Mouse (Mus musculus) gastrocnemius, postnatal 4 days (tissue): ENCODE measurements around the gene Fbf1. TPM values are rescaled to one million over a fixed set of nuclear protein-coding genes. Genes with fewer than 3 reads are reported as not detected.
"Not testable (repeated sequence)": the region's sequence is repeated elsewhere in the genome, so short reads cannot be mapped to it uniquely, and the experiment has no call there.

ENCODE experiments used
- DNase-seq, 2 experiments: peaks; one replicate each; pipeline ENCODE4 v3.0.0; 2021 to 2022; ENCODE audit warnings: low spot score in 2 of 2, mixed read lengths in 2 of 2
- total RNA-seq, 2 experiments: library from RNA; stranded (reverse); gene quantifications; 2 replicates each; pipeline ENCODE4 v1.2.3; 2021

Fbf1 gene
- total RNA-seq, 2 experiments from 2014 or later = 26.6 to 27.5 TPM

DNA sequence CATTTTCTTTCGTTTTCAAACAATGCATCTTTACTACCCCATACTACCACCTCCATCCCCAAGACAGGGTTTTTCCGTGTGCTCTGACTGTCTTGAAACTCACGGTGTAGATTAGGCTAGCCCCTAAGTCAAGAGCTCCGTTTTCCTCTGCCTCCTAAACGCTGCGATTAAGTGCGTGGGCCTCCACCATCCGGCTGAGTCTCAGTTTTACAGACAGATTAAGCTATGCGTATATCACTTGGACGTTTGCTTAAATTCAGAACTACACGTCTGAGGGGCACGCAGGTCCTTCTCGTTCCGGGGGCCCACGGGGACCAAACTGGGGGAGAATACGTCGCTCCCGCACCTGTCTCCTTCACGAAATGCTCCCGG lies 29.9 kb downstream of the Fbf1 start:
- DNase-seq = no peak

DNA sequence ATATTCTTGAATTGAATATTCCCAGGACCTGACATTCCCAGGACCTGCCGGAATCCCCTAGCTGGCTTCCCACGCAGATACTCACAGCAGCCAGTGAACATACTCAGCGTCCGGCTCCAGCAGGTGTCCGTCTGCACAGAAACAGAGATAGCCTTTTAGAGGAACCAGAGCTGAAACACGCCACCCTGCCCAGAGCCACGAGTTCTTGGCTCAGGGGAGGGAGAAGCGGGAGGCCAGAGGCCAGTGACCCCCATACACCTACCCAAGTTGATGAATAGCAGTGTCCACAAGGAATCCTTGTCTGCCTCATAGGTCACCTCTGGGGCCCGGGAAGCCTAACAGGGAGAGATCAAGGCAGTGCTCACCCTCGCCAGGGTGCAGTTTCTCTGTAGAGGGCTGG lies 33.8 kb downstream of the Fbf1 start:
- no peak for DNase-seq

DNA sequence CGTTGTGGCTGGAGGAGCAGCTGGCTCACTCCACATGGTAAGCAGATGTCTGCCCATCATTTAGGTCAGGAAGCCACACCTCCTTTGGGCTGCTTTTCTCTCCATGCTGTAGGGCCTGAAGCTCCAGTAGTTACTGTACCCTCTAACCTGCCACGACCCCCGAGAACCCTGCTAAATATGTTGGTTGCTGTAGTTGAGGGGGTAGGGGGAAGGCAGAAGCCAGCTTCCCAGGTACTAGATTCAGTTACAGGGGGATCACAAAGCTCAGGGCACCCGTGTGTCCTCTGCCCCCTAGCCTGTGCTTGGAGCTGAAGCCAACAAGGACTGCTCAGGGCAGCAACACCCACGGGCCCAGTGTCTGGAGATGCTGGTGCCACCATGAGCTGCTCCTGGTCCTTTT lies 34.5 kb downstream of the Fbf1 start:
- DNase-seq = no peak

DNA sequence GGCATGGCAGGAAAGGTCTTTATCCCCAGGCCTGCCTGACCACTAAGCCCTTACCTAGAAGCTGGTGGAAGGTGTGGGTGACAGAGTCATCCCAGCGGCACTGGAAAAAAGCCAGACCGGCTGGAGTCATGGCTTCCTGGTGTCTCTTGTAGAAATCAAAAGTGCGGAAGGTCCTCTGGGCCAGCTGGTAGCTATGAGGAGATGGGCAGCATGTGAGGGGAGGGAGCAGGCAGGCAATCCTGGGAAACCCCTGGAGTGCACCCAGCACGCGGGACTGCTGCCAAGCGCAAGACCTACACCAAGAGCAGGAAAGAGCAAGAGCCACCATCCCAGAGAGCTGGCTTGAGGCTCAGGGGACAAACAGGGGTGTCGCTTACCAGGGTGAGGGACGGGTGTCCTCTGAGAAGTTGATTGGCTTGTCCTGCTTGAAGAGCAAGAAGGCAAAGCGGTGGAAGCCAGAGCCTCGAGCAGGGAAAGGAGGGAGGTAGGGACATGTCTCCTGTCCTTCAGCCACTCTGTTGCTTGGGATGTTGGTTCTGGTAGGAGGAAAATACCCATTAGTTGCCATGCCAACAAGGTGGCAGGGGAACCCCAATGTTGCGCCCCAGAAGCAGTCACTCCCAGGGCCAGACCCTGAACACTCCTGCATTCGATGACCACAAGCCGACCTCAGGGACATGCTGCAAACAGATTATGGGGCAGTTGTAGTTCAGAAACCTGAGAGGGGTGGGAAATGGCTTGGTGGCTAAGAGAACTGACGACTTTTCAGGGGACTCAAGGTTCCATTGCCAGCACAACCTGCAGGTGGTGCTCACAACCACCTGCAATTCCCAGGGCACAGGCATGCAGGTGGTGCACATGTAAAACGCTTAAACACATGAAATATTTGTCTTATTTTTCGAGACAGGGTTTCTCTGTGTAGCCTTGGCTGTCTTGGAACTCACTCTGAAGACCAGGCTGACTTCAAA lies 35.3 kb downstream of the Fbf1 start:
- DNase-seq = no peak

DNA sequence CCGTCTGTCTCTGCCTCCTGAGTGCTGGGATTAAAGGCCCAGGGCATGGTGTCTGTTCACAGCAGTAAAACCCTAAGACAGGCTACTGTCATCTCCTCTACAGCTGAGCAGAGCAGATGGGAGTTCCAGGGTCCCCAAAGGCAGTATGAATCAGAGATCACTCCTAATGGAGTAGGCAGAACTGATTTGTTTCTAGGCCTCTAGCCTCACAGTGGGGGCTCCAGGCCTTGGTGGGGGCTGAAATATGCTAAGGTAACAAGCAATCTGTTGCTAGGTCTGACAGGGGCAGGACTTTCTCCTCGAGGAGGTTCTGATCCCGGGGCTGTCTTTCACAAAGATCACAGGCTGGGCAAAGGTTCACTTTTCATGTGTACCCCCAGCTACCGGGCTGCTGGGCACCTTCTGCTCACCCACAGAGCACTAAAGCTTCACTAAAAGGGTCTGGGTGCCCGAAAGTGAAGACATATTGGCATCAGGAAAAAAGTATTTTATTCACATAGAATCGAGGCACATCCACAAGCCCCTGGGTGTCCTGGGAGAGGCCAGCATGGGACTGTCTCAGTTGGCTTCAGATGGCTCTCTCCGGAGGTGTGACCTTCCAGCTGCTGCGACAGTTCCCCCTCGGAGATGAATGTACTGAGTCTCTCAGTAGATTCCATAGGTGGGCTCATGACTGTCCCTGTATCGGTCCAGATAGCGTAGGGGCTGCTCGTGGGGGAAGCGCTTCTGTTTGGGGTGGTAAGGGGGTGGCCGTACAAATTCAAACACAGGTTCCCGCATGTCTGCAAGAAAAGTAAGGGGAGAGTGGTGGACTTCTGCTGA lies 36.4 kb downstream of the Fbf1 start:
- no peak for DNase-seq

DNA sequence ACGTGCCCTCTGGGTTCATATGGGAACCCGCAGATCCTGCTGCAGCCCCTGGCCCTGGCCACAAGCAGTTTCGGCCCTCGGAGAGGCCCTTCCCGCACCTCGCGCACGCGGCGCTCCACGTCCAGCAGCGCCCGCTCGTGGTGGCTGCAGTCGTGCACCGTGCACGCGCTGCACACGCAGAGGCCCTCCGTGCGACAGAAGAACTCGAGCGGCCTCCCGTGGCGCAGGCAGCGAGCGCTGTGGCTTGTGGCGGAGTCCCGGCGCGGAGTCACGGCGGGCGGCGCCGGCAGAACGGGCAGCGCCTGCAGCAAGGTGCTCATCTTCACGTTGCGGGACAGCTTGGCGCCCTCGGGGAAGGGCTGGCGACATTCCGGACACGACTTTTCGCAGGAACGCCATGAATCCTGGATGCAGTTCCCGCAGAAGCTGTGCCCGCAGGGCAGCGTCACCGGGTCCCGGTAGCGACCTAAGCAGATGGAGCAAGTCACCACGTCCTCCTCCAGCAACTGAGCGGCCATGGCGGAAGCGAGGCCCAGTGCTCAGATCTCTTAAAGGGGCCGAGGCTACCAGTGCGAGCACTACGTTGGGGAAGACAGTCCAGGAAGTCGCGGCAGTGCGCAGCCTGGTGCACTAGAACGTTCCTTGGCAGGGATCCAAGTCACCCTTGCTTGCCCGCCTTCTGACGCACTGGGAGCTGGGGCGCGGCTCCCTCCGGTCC lies 37.3 kb downstream of the Fbf1 start, which contains the start of gene Trim65:
Gene Trim65 (minus strand): TSS at position 641 of the 718 bp plus-strand sequence.
- peak; percentile 74 to 91 for DNase-seq

DNA sequence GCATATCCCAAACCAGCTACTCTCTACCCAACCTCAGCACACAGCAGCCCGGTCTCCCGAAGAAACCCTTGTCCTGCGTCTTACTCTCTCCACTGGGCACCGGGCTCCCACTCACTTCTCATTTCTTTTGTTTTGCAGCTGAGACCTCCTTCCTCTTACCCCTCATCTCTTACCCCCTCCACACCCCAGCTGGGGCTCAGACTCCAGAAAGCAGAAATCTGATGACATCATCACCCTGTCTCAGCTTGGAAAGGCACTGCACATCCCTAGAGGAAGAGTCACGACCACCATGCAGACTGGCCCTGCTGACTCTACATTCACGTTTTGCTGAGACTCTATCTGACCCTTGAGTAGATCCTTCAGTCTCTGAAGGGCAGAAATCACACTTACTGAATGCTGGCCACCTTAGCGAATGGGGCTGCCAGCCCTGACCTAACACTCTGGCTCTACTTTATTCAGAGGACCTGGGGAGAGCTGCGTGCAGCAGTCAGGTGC lies 37.9 kb downstream of the Fbf1 start:
- no peak for DNase-seq

DNA sequence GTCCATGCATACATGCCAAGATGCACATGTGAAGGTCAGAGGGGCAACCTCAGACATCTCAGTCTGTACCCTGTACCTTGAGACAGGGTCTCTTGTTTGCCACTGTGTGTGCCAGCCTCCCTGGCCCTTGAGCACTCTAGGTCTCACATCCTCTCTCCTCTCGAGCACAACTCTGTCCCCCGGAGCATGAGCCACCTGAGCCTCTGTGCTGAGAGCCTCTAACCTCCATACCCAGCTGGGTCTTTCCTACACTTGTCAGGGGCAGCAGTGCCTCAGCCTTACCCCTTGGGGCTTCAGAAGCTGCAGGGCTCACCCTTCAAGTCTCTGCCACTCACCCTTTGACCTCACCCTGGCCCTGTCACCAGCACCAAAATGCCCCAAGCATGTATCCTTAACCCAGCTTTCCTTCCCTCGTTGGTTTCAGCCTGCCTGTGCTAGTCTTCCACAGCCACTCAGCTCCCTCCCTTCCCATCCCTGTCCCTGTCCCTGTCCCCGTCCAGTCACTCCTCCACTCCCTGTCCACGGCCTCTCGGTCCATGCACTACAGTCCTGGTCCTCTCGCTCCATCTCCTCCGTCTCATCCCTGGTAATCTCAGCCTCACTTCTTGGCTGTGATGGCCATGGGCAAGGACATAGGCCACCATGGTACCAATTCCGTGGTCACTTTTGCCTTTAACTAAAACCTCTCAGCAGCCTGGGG lies 38.7 kb downstream of the Fbf1 start:
- no peak for DNase-seq

DNA sequence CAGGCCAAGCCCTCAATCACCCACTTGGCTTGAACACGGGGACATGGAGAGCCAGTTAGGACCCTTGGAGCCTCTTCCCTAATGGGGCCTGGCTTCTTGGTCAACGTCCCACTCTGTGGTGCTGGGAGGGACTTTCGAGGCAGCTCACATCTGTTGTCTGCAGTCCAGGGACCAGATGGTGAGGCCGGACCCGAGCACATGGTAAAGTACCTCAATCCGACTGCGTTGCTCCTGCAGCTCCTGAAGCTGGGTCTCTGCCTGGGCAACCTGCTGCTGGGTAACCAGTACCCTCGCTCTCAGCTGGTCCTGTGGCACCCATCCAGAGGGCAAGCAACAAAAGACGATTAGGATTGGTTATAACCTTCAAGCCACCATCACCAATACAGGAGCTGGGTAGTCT lies 40.0 kb downstream of the Fbf1 start:
- no peak for DNase-seq

DNA sequence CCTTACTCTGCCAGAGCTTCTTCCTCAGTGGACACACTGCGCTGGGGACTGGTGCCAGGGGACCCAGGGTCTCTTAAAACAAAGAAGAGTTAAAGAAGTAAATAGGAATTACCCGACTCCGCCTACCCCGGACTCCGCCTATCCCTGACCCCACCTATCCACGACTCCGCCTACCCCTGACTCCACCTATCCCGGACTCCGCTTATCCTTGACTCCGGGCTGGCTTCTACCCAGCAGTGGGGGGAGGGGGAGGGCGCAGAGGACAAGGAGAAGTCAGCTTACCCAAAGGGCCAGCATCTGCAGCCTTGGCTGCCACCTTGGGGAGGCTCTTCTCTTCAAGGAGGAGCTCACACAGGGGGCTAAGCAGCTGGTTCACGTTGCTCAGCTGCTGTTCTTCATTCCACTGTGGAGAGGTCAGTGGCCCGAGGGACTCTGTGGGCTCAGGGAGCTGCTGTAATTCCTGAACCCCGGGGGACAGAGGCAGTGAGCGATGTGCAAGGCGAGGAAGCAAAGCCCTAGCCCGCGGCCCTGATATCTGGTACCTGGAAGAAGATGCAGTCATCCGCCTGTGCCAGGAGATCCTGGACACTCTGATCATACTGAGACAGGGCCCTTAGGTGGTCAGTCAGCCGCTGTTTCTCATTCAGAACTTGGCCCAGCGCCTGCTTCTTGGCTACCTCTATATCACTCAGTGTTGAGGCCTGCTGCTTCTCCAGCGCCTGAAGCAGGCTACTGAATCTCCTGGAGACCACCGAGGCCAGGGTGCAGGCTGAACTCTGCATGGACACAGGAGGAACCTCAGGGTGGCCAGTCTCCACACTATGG lies 40.6 kb downstream of the Fbf1 start, which contains the start of gene Trim47:
Gene Trim47 (minus strand): TSS at position 55 of the 825 bp plus-strand sequence.
- peak; percentile 72 to 87 for DNase-seq

DNA sequence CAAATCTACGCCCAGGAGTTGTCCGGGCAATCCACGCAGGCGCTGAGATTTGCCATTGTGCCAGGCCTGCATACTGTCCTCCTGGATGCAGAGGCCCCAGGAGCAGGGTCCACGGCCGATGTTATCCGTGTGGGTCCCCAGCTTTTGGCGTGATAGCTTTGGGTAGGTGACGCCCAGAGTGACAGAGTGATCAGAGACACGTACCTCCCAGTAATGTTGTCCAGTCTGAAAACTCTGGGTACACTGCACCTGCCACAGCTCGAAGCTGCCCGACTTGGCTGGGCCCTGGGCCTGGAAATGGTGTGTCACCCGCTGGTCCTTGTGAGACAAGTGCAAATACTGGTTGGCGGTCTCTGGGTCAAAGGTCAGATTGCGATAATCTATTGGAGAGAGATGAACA lies 41.7 kb downstream of the Fbf1 start:
- DNase-seq = no peak

DNA sequence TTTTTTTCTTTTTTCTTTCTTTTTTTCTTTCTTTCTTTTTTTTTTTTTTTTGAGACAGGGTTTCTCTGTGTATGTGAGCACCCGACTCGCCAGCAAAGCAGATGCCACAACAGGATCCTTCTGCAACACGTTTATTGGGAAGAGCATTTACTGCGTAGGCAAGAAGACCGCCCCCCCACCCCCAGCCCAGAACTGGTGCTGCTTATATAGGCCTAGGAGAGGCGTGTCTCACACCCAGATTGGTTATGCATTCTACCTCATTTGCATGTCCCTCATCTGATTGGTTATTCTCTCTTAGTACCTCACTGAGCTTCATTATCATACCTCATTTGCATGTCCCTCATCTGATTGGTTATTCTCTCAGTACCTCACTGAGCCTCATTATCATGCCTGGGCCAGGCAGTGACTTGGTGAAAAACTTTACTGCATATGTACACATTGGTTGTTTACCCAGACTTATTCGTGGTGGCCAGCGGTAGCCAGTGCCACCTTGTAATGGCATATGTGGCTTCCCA lies 46.2 kb downstream of the Fbf1 start:
- DNase-seq = not testable (repeated sequence)

DNA sequence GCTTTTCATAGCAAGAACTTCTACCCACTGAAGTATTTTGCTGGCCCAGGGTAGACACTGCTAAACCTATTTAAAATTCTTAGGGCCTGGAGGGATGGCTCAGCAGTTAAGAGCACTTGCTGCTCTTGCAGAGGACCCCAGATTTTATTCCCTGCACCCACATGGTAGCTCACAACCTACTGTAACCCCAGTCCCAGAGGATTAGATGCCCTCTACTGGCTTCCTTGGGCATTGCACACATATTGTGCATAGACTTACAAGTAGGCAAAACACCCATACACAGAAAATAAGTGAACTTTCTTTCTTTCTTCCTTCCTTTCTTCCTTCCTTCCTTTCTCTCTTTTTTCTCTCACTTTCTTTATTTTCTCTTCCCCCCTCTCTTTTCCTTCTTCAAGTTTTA lies 50.1 kb downstream of the Fbf1 start:
- no peak for DNase-seq

DNA sequence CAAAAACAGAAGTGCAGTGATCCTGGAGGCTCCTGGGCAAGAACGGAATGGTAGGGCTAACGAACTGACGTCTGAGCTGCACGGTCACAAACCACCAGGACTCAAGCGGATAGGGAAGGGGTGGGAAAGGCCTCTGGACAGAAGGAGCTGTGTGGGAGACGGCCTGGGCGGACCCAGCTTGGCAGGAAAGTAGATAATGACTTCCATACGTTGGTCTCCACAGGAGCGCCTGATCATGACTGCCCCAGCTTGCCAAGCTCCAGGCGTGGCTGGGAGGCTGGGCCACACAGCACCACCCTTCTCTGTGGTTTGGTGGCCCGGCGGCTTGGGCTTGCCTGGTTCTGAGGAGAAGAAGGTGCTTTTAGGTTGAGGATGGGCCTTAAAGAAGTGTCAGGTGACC lies 50.7 kb downstream of the Fbf1 start:
- peak in 1 of 2 experiments; percentile 64 for DNase-seq

DNA sequence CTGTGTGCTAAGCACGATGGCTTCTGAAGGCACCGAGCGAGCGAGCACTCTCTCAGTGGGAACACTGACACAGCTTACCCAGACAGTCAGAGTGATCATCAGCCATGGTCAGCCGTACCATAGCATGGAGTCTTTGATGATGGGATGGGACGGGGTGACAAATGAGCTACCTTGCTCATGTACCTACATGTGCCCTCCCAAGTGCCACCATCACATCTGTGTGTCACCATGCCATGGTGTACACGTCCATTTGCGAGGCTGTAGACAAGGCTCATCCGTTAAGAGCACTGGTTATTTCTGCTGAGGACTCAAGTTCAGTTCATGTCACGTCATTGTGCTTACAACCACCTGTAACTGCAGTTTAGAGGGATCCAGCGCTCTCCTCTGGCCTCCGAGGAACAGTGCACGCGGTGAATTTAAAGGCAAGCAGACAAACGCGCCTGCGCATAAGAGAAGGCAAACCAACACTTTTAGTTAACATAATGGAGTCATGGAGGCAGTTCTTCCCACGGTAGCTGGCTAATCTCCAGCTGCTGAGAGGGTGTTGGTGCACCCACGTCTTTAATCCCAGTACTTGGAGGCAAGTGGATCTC lies 56.3 kb downstream of the Fbf1 start:
- DNase-seq = no peak

DNA sequence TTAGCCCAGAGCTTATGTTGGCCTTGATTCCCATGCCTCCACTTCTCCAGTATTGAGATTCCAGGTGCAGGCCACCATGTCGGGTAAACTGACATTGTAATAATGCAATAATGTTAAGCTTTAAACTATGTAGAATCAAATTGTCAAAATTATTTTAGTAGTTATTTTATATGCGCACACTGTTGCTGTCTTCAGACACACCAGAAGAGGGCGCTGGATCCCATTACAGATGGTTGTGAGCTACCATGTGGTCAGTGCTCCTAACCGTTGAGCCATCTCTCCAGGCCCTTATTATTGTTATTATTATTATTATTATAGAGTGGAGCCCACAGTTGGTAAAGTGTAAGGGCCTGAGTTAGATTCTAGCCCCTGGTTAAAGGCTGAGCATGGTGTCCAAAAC lies 56.9 kb downstream of the Fbf1 start:
- DNase-seq = no peak

DNA sequence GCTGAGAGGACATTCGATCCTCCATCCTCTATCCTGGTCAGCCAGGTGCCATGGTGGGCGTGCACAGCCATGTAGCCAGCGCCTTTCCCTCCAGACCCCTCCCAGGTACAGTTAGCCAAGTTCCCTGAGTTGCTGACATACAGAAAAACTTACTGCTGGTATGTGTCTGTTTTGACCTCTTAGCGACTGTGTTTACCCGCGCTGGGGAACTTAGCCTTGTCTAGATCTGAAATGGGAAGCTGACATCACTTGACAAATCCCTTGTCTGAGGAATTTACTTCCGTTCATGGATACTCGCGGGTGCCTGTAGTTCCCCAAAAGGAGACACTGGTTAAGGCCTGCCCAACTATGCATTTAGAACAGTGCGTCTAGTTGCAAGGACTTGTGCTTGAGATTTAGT lies 57.4 kb downstream of the Fbf1 start:
- no peak for DNase-seq

DNA sequence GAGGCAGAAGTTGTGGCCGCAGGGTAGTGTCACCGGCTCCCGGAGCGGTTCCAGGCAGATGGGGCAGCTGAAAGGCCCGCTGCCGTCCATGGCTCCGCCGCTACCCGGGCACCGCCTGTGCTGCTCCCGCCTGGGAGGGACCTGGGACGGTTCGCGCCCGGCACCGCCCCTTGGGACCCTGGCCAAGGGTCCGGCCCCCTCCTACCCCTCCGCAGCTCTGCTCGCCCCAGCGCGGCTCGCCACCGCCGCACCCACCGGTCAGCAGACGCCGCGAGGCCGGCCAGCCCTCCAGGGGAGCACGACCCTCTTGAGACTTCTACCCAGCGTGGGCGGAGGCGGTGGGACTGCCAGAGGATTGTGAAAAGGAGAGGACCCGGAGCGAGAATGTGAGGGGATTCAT lies 57.8 kb downstream of the Fbf1 start:
- DNase-seq = peak; percentile 87 to 91
